Mouse (Mus musculus) megakaryocyte, adult 5-6 weeks (primary cell): Measurements from ENCODE around the gene Lipc. TPM values are rescaled to one million over a fixed set of nuclear protein-coding genes. Genes with fewer than 3 reads are reported as not detected.

Experiments
- ATAC-seq: 2 replicates; pipeline ENCODE4 v1.8.0; 2016; ENCODE audit warnings: mild to moderate bottlenecking, inconsistent platforms; ENCODE audit not compliant: poor library complexity, severe bottlenecking
- total RNA-seq, 2 experiments: library from RNA; stranded (forward) in 1 of 2; stranded (reverse) in 1 of 2; fragments of 153-499, 151-499 nt in 1 of 2; fragments of 221-1000, 200-1000 nt in 1 of 2; gene quantifications; 2 replicates each; pipeline versions ENCODE4 v1.2.3 to v1.2.4; 2015 to 2017

The Lipc gene
- total RNA-seq, 2 experiments from 2014 or later: 0.36 TPM; not detected in 1

DNA sequence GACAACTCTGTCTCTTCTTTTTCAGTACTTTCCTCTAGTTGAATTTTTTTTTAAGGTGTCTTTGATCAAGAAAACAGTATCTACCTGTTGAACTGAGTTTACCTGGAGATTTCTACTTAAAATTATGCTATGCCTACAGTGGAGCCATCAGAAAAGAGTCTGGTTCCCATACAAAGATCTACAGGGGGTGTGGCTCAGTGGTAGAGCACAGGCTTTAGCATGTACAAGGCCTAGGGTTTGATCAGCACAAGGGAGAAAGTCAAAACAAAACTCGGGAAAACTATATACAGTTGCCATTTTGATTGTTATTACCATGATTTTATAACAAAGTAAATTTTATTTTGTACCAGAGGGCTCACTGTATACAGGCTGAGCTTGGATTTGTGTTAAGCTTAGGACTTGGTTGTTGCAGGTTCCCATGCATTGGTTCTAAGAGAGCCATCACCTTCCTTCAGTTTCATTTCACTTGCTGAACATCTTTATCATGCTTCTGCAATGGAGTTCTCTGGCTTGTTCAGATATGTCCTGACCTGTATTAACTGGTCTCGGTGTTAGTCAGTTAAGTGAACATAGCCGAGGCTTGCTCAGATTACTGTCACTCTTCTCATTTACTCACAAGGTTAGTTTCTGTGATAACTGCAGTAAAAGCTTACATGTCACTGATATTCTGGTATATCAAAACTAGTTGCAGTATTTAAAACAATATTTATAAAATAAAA, 200.4 kb downstream of the Lipc start:
- no peak for ATAC-seq

Other genes with a start within 250 kb of the Lipc start
- gene Aqp9, start 216.5 kb upstream of the Lipc start, total RNA-seq (2015): 12.4 and 15.5 TPM in 2 replicates
- 13.0 and 16.7 TPM in 2 replicates for gene Aqp9, start 216.5 kb upstream of the Lipc start, total RNA-seq (2017)